Mouse (Mus musculus) liver, postnatal 0 days (tissue): ENCODE data around the gene Gcnt1. TPM values are rescaled to one million over a fixed set of nuclear protein-coding genes. Genes with fewer than 3 reads are reported as not detected.

Experiments
- ATAC-seq: fragments of 200-750 bp; cut with Nextera tagmentation; 2 replicates; pipeline ENCODE4 v1.8.0; 2017; ENCODE audit warnings: mild to moderate bottlenecking, moderate library complexity
- DNase-seq: peaks from one replicate; pipeline ENCODE4 v3.0.0-alpha.2; 2016
- H3K27ac ChIP-seq: fragments of 300-500 bp; sonication (generic); 2 replicates; pipeline ENCODE4 v1.5.1; 2014; ENCODE audit warnings: antibody characterized with exemption, moderate library complexity, mild to moderate bottlenecking, low read depth
- H3K27me3 ChIP-seq: fragments of 300-500 bp; sonication (generic); 2 replicates; pipeline ENCODE4 v1.6.1; 2014; ENCODE audit warnings: low read length, control low read depth, mixed read lengths; ENCODE audit not compliant: insufficient read depth
- H3K36me3 ChIP-seq: fragments of 300-500 bp; sonication (generic); replicated peaks from 2 replicates; pipeline ENCODE4 v1.6.1; 2014; ENCODE audit warnings: mild to moderate bottlenecking, control low read depth, low read length, moderate library complexity, mixed read lengths; ENCODE audit not compliant: insufficient read depth
- H3K4me1 ChIP-seq: fragments of 300-500 bp; sonication (generic); 2 replicates; pipeline ENCODE4 v1.6.1; 2014; ENCODE audit warnings: antibody characterized with exemption, mild to moderate bottlenecking, control low read depth; ENCODE audit not compliant: insufficient read depth
- H3K4me2 ChIP-seq: fragments of 300-500 bp; sonication (generic); 2 replicates; pipeline ENCODE4 v1.6.1; 2014; ENCODE audit warnings: low read depth, mild to moderate bottlenecking, low read length, moderate library complexity, mixed read lengths
- H3K4me3 ChIP-seq: fragments of 300-500 bp; sonication (generic); 2 replicates; pipeline ENCODE4 v1.5.1; 2014; ENCODE audit warnings: low read depth, low read length
- H3K9ac ChIP-seq: fragments of 300-500 bp; sonication (generic); replicated peaks from 2 replicates; pipeline ENCODE4 v1.6.1; 2014; ENCODE audit warnings: mild to moderate bottlenecking, moderate library complexity
- H3K9me3 ChIP-seq: fragments of 300-500 bp; sonication (generic); 2 replicates; pipeline ENCODE4 v1.6.1; 2016; ENCODE audit warnings: mild to moderate bottlenecking, control low read depth, low read length, mixed read lengths
- CTCF ChIP-seq: sonication (generic); IDR thresholded peaks from 2 replicates; pipeline ENCODE4 v1.5.1; 2016; ENCODE audit warnings: antibody characterized with exemption, low read depth
- EP300 ChIP-seq: IDR thresholded peaks from 2 replicates; pipeline ENCODE4 v1.6.1; 2016; ENCODE audit warnings: antibody characterized with exemption, low read depth, mild to moderate bottlenecking
- WGBS: fragments of 180-500 bp; shearing (Covaris S2); extraction: QIAGEN DNeasy Blood & Tissue Kit; methylation state at CpG from one replicate; pipeline ENCODE4 v1.1.7; 2014; ENCODE audit not compliant: insufficient replicate concordance; 5-methylcytosine and 5-hydroxymethylcytosine counted together
- polyA plus RNA-seq: library from polyadenylated mRNA; unstranded; fragments of >200 nt; fragmentation: Nextera tagmentation; extraction: Ambion mirVana; gene quantifications from 2 replicates; pipeline ENCODE4 v1.2.1, GENCODE M21; 2015

The Gcnt1 gene
- polyA plus RNA-seq, 1 experiment from 2014 or later = 7.1 TPM

DNA sequence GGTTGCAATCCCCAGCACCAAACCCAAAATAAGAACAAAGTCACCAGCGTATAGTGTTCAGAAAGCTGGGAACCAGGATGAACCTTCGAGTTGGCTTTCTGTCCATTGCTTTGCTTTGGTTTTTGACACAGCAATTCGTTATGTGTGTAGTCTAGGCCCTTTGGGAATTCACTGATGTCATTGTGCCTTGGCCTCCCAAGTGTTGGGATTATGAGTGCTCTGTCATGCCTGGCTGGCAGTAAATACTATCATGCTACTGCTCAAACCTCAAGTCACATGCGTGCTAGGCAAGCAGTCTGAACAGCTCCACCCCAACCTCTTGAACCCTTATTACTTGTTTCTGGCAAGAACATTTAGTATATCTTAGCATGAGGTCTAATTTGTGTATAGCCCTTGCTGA, 30.5 kb upstream of the Gcnt1 start:
- TF ChIP-seq CTCF = no peak
- no peak for TF ChIP-seq EP300
- Histone ChIP-seq H3K27ac (no peak overlapping the region), H3K4me2 (no peak overlapping the region), H3K4me1 (peaks cover 3% of the 10 kb centered on the region; the same call in 1 of the 2 replicates), H3K27me3 (no peaks in the 10 kb centered on the region), H3K9ac (no peak overlapping the region), H3K9me3 (no peaks in the 10 kb centered on the region), H3K36me3 (peaks cover 11% of the 10 kb centered on the region), H3K4me3 (no peak overlapping the region)
- WGBS = 87% methylated on average over 4 of the region's 4 CpGs
- no peak for DNase-seq
- no peak for ATAC-seq

DNA sequence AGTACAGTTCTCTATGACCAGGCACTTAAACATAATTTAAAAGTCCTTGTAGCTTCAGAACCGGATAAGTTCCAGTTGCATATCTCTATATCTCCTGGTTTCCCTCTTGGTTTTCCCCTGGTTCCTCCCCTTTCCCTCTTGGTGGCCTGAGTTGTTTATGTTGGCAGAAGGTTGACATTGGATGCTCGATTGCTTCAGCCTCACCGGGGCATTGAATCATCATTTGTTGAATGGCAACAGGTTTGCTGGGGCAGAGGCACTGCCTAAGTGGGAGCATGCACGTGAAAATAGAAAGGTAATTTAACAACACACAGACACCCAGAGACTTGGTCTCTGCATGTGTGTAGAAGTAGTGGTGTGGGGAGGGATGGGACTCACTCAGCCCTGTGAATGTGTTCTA, 27.9 kb upstream of the Gcnt1 start:
- TF ChIP-seq EP300 = no peak
- no peak for TF ChIP-seq CTCF
- H3K27me3 ChIP-seq = no peaks in the 10 kb centered on the region
- H3K27ac ChIP-seq = no peak overlapping the region
- peaks cover 22% of the 10 kb centered on the region for H3K36me3 ChIP-seq
- H3K4me2 ChIP-seq = no peak overlapping the region
- H3K9me3 ChIP-seq = no peaks in the 10 kb centered on the region
- H3K4me3 ChIP-seq = no peak overlapping the region
- WGBS = 68% methylated on average over 4 of the region's 4 CpGs
- ATAC-seq (0 out of 2 replicates have a peak, but pooled peaks have one; percentile 31), DNase-seq (no peak)
- H3K4me1 ChIP-seq = peaks cover 10% of the 10 kb centered on the region; the same call in 1 of the 2 replicates
- H3K9ac ChIP-seq = no peak overlapping the region

DNA sequence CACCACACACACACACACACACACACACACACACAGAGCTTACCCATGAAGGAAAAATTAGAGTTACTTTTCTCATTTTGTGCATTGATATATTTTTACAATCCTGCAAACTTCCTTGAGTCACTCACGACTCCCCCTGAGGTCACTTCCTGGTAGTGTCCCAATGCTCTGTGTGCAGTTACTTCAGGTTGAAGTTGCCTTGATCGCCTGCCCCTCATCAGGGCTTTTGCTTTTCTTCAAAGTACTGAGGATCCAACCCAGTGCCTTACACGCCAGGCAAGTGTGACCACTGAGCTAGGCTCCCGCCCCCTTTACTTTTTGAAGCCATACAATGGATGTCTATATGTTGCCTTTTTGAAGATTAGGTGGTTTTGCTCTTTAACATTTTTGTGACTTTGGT, 27.3 kb upstream of the Gcnt1 start:
- no peak overlapping the region for H3K4me2 ChIP-seq
- 78% methylated on average over 4 of the region's 4 CpGs for WGBS
- no peak for DNase-seq
- H3K27me3 ChIP-seq = no peaks in the 10 kb centered on the region
- peaks cover 10% of the 10 kb centered on the region for H3K4me1 ChIP-seq
- TF ChIP-seq CTCF (no peak), EP300 (no peak)
- no peak overlapping the region for H3K9ac ChIP-seq
- no peak for ATAC-seq
- no peak overlapping the region for H3K27ac ChIP-seq
- no peak overlapping the region for H3K4me3 ChIP-seq
- H3K9me3 ChIP-seq = no peaks in the 10 kb centered on the region
- peaks cover 22% of the 10 kb centered on the region for H3K36me3 ChIP-seq

DNA sequence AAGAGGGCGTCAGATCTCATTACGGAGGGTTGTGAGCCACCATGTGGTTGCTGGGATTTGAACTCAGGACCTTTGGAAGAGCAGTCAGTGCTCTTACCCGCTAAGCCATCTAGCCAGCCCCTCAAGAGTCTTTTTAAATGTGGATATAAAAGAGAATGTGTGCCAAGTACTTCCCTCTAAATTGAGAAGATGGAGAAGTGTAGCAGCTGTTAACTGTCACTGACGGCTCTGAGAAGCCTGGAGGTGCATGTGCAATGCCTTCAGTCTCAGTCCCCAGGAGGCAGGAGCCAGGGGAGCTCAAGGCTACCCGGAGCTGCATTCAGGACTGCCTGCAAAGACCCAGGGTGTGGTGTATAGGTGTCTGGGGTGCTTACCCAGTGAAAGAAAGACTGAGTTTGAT, 25.3 kb upstream of the Gcnt1 start:
- no peak for TF ChIP-seq CTCF
- no peak for TF ChIP-seq EP300
- Histone ChIP-seq H3K4me1 (peaks cover 19% of the 10 kb centered on the region), H3K27me3 (no peaks in the 10 kb centered on the region), H3K27ac (no peak overlapping the region), H3K9ac (no peak overlapping the region), H3K9me3 (no peaks in the 10 kb centered on the region), H3K36me3 (peaks cover 22% of the 10 kb centered on the region), H3K4me2 (no peak overlapping the region), H3K4me3 (no peak overlapping the region)
- ATAC-seq = no peak
- no peak for DNase-seq
- WGBS = 77% methylated on average over 5 of the region's 5 CpGs

- no peak overlapping the region for H3K27ac ChIP-seq
- no peak for DNase-seq
- 40% methylated on average over 4 of the region's 4 CpGs for WGBS
- ATAC-seq = no peak
- no peak overlapping the region for H3K4me3 ChIP-seq
- no peak overlapping the region for H3K4me2 ChIP-seq
- no peaks in the 10 kb centered on the region for H3K9me3 ChIP-seq
- TF ChIP-seq EP300 = no peak
- no peak for TF ChIP-seq CTCF
- peaks cover 20% of the 10 kb centered on the region for H3K4me1 ChIP-seq
- no peak overlapping the region for H3K9ac ChIP-seq
- peaks cover 22% of the 10 kb centered on the region for H3K36me3 ChIP-seq
- no peaks in the 10 kb centered on the region for H3K27me3 ChIP-seq
These were observed 24.2 kb upstream of the Gcnt1 start for GRCm38 (mm10) chr19:17396802-17397201.

- Histone ChIP-seq H3K27me3 (no peaks in the 10 kb centered on the region), H3K4me2 (peak within 1 kb of the TSS; percentile 89), H3K9ac (peak within 1 kb of the TSS; percentile 97), H3K36me3 (peaks cover 15% of the 10 kb centered on the region), H3K4me3 (peak within 1 kb of the TSS; percentile 99), H3K9me3 (no peaks in the 10 kb centered on the region), H3K4me1 (peaks cover 20% of the 10 kb centered on the region), H3K27ac (peak within 1 kb of the TSS; percentile 92)
- ATAC-seq = peak; percentile 99
- DNase-seq = peak; percentile 99
- TF ChIP-seq EP300 (no peak), CTCF (no peak)
- WGBS = under 1% methylated on average over 74 of the region's 83 CpGs
These were observed 21.4 kb upstream of the Gcnt1 start, which contains the start of gene Rfk for GRCm38 (mm10) chr19:17393841-17394591. Gene Rfk (plus strand): TSS chr19:17394043.
